Mouse (Mus musculus) left cerebral cortex, adult 11 months (tissue): ENCODE measurements around the gene Mup17.
"Not testable (repeated sequence)": the region's sequence is repeated elsewhere in the genome, so short reads cannot be mapped to it uniquely, and the experiment has no call there.

Source experiments
- DNase-seq: peaks from one replicate; pipeline ENCODE4 v3.0.0; 2022; ENCODE audit warnings: low spot score

The Mup17 gene

GRCm38 (mm10) chr4:61595771-61596170 is at the start of gene Mup17:
TSS of gene Mup17 (minus strand) at chr4:61595871.
- not testable (repeated sequence) for DNase-seq

- not testable (repeated sequence) for DNase-seq
Measured at GRCm38 (mm10) chr4:61571561-61571960, 24.1 kb downstream of the Mup17 start.

- DNase-seq, result peak; percentile 2
Measured at GRCm38 (mm10) chr4:61555887-61556286, 39.8 kb downstream of the Mup17 start.
